In genomic region chr7:122622125-122622774, GRCm38 (mm10) we compare ENCODE assay signal across 13 mouse cellular contexts. TPM values are rescaled to one million over a fixed set of nuclear protein-coding genes. Genes with fewer than 3 reads are reported as not detected.
A peak's percentile ranks its signal among the peaks of the same experiment; 100 is the strongest.
DNase-seq lines count a peak whose midpoint lies in the region; ATAC-seq and TF ChIP-seq lines count a peak whose summit lies in the region.
"Had no signal": no experiment of that assay in that cellular context is flagged by ENCODE, and none has a peak within 500 bp of the region (broad histone marks: within the 10 kb centered on the region; RNA-seq: fewer than 3 reads in every experiment).

No protein-coding gene starts in this region.

- H3K4me3 ChIP-seq in layer of hippocampus, adult 2 months: no peak overlapping the region
- H3K4me3 ChIP-seq in hindbrain, embryonic 14.5 days (replicated peaks; ENCODE audit: low read length): no peak overlapping the region
- H3K4me3 ChIP-seq: myocyte had no signal

- H3K9ac ChIP-seq in hindbrain, embryonic 14.5 days: no peak overlapping the region

- H3K36me3 ChIP-seq in hindbrain, embryonic 14.5 days (replicated peaks; ENCODE audit: control insufficient read depth, insufficient read depth): no peaks in the 10 kb centered on the region

- peaks cover 13% of the 10 kb centered on the region for H3K4me1 ChIP-seq in hindbrain, embryonic 14.5 days (replicated peaks; ENCODE audit: control insufficient read depth, insufficient read depth, low read length)

- peak overlapping the region; percentile 2; the same call in 1 of the 2 replicates for H3K27ac ChIP-seq in layer of hippocampus, adult 2 months
- H3K27ac ChIP-seq in hindbrain, embryonic 14.5 days: peak overlapping the region; percentile 68

- TF ChIP-seq CTCF in layer of hippocampus, adult 2 months (conservative IDR thresholded peaks at IDR 0.05): peak; percentile 14; the same call in 1 of the 2 replicates

- 27% methylated on average over 9 of the region's 9 CpGs for WGBS in hindbrain, embryonic 14.5 days

- peak; percentile 82 for ATAC-seq in hindbrain, embryonic 14.5 days (ENCODE audit: low FRiP score)
- no peak for ATAC-seq in erythroid progenitor cell, adult 5-6 weeks (replicated peaks; ENCODE audit: low FRiP score, poor library complexity, severe bottlenecking)

- no peaks in the 10 kb centered on the region for H3K9me3 ChIP-seq in hindbrain, embryonic 14.5 days (ENCODE audit: control insufficient read depth, low read length)

- H3K4me2 ChIP-seq in hindbrain, embryonic 14.5 days (replicated peaks): no peak overlapping the region

- H3K27me3 ChIP-seq in hindbrain, embryonic 14.5 days (ENCODE audit: control insufficient read depth, insufficient read depth, low read length): no peaks in the 10 kb centered on the region

- no peak for DNase-seq in layer of hippocampus, adult 2 months (ENCODE audit: low spot score in 2 of 2)
- no peak for DNase-seq in layer of hippocampus, adult 9-10 months (ENCODE audit: low spot score)
- peak; percentile 76 to 83 for DNase-seq in cerebellum, postnatal 10 days
- peak; percentile 56 for DNase-seq in hindbrain, embryonic 14.5 days (ENCODE audit: low spot score)
- DNase-seq in retina, postnatal 1 day: peak; percentile 94
- DNase-seq in ovary, postnatal 36 days (ENCODE audit: low spot score): no peak
- DNase-seq: lung, adult 2 months; thymus, adult 18-20 months had no signal

RNA-seq across cellular contexts. Expression of gene Cacng3, which starts 48.0 kb away (rescaled TPM):
- 10 to 100 TPM; 60.3 to 60.7 TPM for total RNA-seq in layer of hippocampus, adult 2 months (2021)
- 22.1 and 26.6 TPM in 2 replicates for polyA plus RNA-seq in hindbrain, embryonic 14.5 days (2014; fragmentation: Nextera tagmentation; extraction: Ambion mirVana)
- not detected in 2 replicates for total RNA-seq in erythroid progenitor cell, adult 5-6 weeks (2015; ENCODE audit: low replicate concordance)
- not detected in 2 replicates for total RNA-seq in erythroid progenitor cell, adult 5-6 weeks (2017; ENCODE audit: low replicate concordance)
- total RNA-seq: gastrocnemius, adult 8-10 months had no signal
- polyA plus RNA-seq: kidney, embryonic 14.5 days; lung, adult 2 months; myocyte; small intestine, adult 2 months had no signal

Comparison
In these comparisons a context has a peak if more than half of its experiments do, and no peak if none do; other contexts are left out.
1. DNase-seq: peak in cerebellum, postnatal 10 days (2 of 2), hindbrain, embryonic 14.5 days (single experiment) and retina, postnatal 1 day (single experiment); none in layer of hippocampus, adult 2 months (0 of 2), layer of hippocampus, adult 9-10 months (single experiment) and ovary, postnatal 36 days (single experiment).
2. RNA of gene Cacng3, which starts 48.0 kb away (total RNA-seq): 60.3 to 60.7 TPM in layer of hippocampus, adult 2 months; not detected in erythroid progenitor cell, adult 5-6 weeks; every median in the first group is over 10 times any median in the second.